Mouse (Mus musculus): ENCODE results near the gene Ush1c.

DNA sequence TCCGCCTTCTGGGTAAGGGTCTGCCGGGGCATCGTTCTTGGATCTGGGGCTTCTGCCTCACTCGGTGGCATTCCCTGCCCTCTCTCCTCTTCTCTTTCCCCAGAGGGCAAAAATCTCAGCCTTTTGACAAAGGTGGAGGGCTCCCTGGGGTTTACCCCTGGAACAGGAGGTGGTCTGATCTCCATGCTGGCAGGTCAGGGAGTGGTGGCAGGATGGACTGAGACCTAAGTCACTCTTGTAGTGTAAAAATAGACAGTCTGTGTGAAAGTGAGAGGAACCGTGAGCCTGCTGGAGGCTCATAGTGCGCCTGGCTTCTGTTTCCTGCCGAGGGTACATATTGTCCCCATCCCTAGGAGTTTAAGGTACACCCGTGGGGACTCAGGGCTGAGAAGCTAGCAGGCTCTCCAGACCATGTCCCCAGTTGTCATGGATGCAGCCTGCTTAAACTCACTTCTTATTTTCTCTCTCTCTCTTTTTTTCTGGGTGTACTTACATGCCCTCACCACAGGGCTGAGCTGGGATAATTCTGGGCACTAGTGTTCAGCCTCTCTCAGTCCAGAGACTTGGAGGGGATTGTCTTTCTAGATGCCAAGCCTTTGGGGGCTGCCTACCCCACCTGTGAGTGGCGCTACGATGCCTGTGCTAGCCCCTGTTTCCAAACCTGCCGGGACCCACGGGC is 47.0 kb upstream of the Ush1c start:
- no peak; the same call in 1 of the 2 replicates for TF ChIP-seq CTCF (IDR thresholded peaks at IDR 0.05; ENCODE audit: low read depth)
- no peak for TF ChIP-seq EP300 (IDR thresholded peaks at IDR 0.05; ENCODE audit: low read depth)

All from heart, postnatal 0 days (tissue).